Mouse (Mus musculus) heart, embryonic 14.5 days (tissue): ENCODE measurements around the gene E130114P18Rik. TPM values are rescaled to one million over a fixed set of nuclear protein-coding genes. Genes with fewer than 3 reads are reported as not detected.

Experiments used
- ATAC-seq: fragments of 200-750 bp; cut with Nextera tagmentation; 2 replicates; pipeline ENCODE4 v1.8.0; 2017; ENCODE audit warnings: low read depth, moderate TSS enrichment; ENCODE audit not compliant: insufficient number of reproducible peaks, insufficient read depth, low FRiP score
- H3K27ac ChIP-seq, 2 experiments: fragments of 200-500 bp in 1 of 2; fragments of 300-500 bp in 1 of 2; sonication (generic) in 1 of 2; replicated peaks in 1 of 2; 2 replicates each; pipeline ENCODE4 v1.5.1; 2012 to 2014; ENCODE audit warnings: low read depth in 2 of 2, low read length in 2 of 2, control low read depth in 1 of 2, mild to moderate bottlenecking in 1 of 2, mixed read lengths in 1 of 2; ENCODE audit not compliant: control insufficient read depth in 1 of 2, insufficient read depth in 1 of 2
- H3K27me3 ChIP-seq: fragments of 300-500 bp; sonication (generic); 2 replicates; pipeline ENCODE4 v1.6.1; 2014; ENCODE audit warnings: mild to moderate bottlenecking, low read length, control low read depth; ENCODE audit not compliant: control insufficient read depth, insufficient read depth
- H3K36me3 ChIP-seq: fragments of 300-500 bp; sonication (generic); 2 replicates; pipeline ENCODE4 v1.6.1; 2014; ENCODE audit warnings: mild to moderate bottlenecking, control low read depth, low read length, mixed read lengths; ENCODE audit not compliant: control insufficient read depth, insufficient read depth
- H3K4me1 ChIP-seq, 2 experiments: fragments of 200-500 bp in 1 of 2; fragments of 300-500 bp in 1 of 2; sonication (generic) in 1 of 2; 2 replicates each; pipeline ENCODE4 v1.6.1; 2012 to 2014; ENCODE audit warnings: low read length in 2 of 2, control low read depth in 1 of 2, mixed read lengths in 1 of 2; ENCODE audit not compliant: control insufficient read depth in 2 of 2, insufficient read depth in 2 of 2
- H3K4me2 ChIP-seq: fragments of 300-500 bp; sonication (generic); 2 replicates; pipeline ENCODE4 v1.6.1; 2014; ENCODE audit warnings: mild to moderate bottlenecking, low read length
- H3K4me3 ChIP-seq, 2 experiments: fragments of 200-500 bp in 1 of 2; fragments of 300-500 bp in 1 of 2; sonication (generic) in 1 of 2; 2 replicates each; pipeline ENCODE4 v1.5.1; 2012 to 2014; ENCODE audit warnings: low read length in 2 of 2, mild to moderate bottlenecking in 2 of 2, control low read depth in 1 of 2, low read depth in 1 of 2, moderate library complexity in 1 of 2; ENCODE audit not compliant: control insufficient read depth in 1 of 2, insufficient read depth in 1 of 2
- H3K9ac ChIP-seq: fragments of 300-500 bp; sonication (generic); 2 replicates; pipeline ENCODE4 v1.6.1; 2014; ENCODE audit warnings: mild to moderate bottlenecking, low read length
- H3K9me3 ChIP-seq: fragments of 300-500 bp; sonication (generic); 2 replicates; pipeline ENCODE4 v1.6.1; 2016; ENCODE audit warnings: low read length, control low read depth; ENCODE audit not compliant: control insufficient read depth
- WGBS: fragments of 180-500 bp; shearing (Covaris S2); extraction: QIAGEN DNeasy Blood & Tissue Kit; methylation state at CpG from one replicate; pipeline ENCODE4 v1.1.7; 2014; 5-methylcytosine and 5-hydroxymethylcytosine counted together
- polyA plus RNA-seq: library from polyadenylated mRNA; unstranded; fragments of >200 nt; fragmentation: Nextera tagmentation; extraction: Ambion mirVana; gene quantifications from 2 replicates; pipeline ENCODE4 v1.2.1, GENCODE M21; 2014

The E130114P18Rik gene
- polyA plus RNA-seq, 1 experiment from 2014 or later: 0.59 TPM

DNA sequence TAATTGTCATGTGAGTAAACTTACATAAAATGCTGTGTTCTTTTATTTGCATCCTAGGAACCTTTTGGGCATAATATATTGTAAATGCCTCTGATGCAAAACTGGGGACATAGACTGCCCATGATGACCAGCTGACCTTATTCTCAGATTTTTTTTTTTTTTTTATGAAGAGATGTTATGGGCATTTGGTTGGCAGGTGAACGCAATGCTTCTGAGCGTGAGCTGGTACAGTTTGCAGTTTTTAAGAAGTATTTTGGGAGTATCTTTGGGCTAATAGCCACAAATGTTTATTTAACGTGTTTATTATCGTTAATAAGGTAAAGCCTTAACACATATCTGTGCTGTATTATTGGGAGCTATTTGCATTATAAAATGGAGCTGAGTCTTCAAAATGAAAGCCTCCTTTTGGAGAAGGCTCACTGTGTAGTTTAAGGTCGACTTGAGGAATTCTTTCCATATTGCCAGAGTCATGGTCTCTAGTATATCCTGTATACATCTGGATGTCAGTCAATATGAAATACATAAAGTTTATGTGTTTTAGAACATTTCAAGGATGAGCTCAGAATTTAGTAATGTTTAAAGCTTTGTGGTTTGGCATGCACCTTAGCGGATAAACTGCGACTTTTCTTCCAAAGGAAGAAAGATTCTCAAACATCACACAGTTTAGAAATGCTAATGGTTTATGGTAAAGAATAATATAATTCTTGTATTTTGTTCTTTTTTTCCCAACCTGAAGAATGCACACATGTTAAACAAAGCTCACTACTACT is 3.0 kb upstream of the E130114P18Rik start:
- no peak overlapping the region for H3K27ac ChIP-seq
- peaks cover 33% of the 10 kb centered on the region for H3K36me3 ChIP-seq
- H3K4me3 ChIP-seq: 0 out of 4 replicates have a peak overlapping the region, but pooled peaks of 1 of the 2 experiments have one; percentile 1
- H3K9me3 ChIP-seq: no peaks in the 10 kb centered on the region
- no peaks in the 10 kb centered on the region for H3K27me3 ChIP-seq
- H3K9ac ChIP-seq: peak overlapping the region; percentile 23; the same call in 1 of the 2 replicates
- peaks cover 0 to 5% of the 10 kb centered on the region in 2 experiments; a peak in 3 of 4 replicates for H3K4me1 ChIP-seq
- ATAC-seq: no peak
- WGBS: 78% methylated on average over 7 of the region's 7 CpGs
- peak overlapping the region; percentile 82 for H3K4me2 ChIP-seq

DNA sequence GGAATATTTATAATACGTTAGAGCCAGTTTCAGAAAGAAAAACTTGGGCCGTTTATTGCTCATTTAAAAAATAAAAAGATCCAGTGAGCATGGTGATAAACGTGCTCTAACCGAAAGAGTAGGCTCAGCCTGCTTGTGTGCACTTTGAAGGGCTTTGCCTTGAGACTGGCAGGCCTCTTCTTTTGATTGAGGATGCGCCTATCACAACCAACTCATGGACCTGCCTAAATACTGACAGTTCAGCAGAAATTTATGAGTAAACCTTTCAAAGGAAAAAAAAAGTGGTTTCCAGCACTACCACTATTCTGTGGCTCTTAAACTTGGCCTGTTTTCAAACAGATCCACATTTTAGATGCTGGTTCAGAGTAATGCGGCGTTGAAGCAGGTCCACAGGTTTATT is 2.1 kb upstream of the E130114P18Rik start:
- H3K4me1 ChIP-seq: peaks cover 0 to 5% of the 10 kb centered on the region in 2 experiments; a peak in 3 of 4 replicates
- no peaks in the 10 kb centered on the region for H3K27me3 ChIP-seq
- peak overlapping the region; percentile 99 for H3K9ac ChIP-seq
- peak overlapping the region; percentile 82 for H3K4me2 ChIP-seq
- ATAC-seq: no peak
- peak overlapping the region; percentile 25 to 98 for H3K4me3 ChIP-seq
- H3K9me3 ChIP-seq: no peaks in the 10 kb centered on the region
- H3K36me3 ChIP-seq: peaks cover 25% of the 10 kb centered on the region
- H3K27ac ChIP-seq: peak overlapping the region; percentile 52 to 98; a peak in 3 of 4 replicates
- WGBS: 49% methylated on average over 7 of the region's 7 CpGs

DNA sequence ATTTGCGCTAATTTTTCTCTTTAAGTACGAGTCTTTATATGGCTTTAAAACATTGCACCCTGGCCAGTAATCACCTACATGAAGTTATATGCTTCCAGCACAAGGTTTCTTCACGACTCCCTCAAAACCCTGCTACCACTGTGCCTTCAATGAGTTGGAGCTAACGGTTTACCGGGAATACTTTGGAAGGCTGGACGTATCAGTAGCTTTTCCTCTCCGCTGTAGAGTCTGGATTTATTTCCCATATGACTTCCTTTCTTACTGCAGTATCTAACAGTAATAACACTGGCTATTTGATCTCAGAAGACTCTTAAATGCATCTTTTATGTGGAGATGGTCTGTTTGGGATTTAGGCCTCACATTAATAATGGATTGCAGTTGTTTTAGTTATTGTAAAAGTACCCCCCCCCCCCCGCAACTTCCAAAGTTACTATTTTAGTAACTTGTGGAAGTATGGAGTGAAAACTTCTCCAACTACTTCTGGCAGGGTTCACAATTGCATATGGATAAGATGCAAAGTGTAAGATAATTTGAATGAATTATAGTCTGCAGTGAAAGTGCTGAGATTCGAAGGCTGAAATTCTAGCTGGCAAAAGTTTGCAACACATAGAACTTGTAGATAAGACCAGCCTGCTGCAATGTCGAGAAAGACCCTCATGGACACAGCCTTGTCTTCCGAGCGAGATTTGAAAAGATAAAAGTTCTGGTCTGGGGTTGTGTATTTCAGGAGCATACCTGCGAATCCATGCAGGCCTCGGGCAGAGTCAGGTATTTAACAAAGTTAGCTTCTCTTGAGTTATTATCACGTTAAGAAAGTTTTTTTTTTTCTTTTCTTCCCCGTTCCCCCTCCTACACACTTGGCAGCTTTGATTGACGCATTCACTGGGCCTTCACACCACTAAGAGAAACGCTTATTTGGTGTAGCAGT is 1.4 kb upstream of the E130114P18Rik start:
- peaks cover 17% of the 10 kb centered on the region for H3K36me3 ChIP-seq
- H3K4me3 ChIP-seq: peak overlapping the region; percentile 94 to 98
- H3K27me3 ChIP-seq: no peaks in the 10 kb centered on the region
- H3K4me1 ChIP-seq: peaks cover 0 to 10% of the 10 kb centered on the region in 2 experiments; a peak in 3 of 4 replicates
- peak overlapping the region; percentile 82 for H3K4me2 ChIP-seq
- ATAC-seq: no peak
- H3K9ac ChIP-seq: peak overlapping the region; percentile 99
- H3K9me3 ChIP-seq: no peaks in the 10 kb centered on the region
- WGBS: 9% methylated on average over 18 of the region's 18 CpGs
- H3K27ac ChIP-seq: peak overlapping the region; percentile 90 to 98

DNA sequence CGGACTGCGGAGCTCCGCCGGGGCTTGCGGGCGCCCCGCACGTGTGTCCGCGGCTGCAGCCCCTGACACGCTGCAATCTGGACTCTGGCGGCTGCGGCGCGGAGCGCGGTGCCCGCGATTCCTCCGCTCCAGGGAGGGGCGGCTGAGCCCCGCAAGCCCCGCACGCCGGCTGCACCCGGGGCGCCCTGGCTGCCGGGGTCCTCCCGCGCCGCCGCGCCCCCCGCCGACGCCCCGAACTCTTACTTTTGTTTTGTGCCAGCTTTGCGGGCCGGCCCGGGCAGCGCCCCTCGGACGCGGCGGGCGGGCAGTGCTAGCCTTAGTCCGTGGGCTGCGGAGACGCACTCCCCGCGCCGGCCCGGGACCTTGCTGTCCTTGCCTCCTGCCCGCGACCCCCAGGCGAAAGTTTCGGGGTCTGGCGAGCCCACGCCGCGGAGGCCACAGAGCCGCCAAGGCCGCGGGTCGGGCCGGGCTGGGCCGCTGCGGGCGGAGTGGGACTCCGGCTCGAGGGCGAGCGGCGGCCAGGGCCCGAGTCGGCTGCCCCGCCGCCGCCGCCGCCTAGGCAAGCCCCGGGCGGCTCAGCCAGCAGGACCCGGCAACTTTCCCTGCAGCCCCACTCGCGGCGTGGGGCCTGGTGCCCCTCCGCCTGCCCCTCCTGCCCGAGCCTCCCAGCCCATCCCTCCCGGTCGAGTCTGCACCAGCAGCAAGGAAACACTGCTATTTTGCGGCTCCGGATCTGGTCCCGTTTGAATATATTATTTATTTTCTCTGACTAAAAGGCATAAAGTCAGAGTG is 529 bp upstream of the E130114P18Rik start:
- ATAC-seq: no peak
- Histone ChIP-seq H3K27ac (peak overlapping the region; percentile 90 to 98), H3K9ac (peak overlapping the region; percentile 99), H3K36me3 (peaks cover 9% of the 10 kb centered on the region), H3K27me3 (no peaks in the 10 kb centered on the region), H3K4me1 (peaks cover 0 to 19% of the 10 kb centered on the region in 2 experiments; a peak in 3 of 4 replicates), H3K9me3 (no peaks in the 10 kb centered on the region), H3K4me2 (peak overlapping the region; percentile 82), H3K4me3 (peak overlapping the region; percentile 94 to 98)
- under 1% methylated on average over 90 of the region's 94 CpGs for WGBS

DNA sequence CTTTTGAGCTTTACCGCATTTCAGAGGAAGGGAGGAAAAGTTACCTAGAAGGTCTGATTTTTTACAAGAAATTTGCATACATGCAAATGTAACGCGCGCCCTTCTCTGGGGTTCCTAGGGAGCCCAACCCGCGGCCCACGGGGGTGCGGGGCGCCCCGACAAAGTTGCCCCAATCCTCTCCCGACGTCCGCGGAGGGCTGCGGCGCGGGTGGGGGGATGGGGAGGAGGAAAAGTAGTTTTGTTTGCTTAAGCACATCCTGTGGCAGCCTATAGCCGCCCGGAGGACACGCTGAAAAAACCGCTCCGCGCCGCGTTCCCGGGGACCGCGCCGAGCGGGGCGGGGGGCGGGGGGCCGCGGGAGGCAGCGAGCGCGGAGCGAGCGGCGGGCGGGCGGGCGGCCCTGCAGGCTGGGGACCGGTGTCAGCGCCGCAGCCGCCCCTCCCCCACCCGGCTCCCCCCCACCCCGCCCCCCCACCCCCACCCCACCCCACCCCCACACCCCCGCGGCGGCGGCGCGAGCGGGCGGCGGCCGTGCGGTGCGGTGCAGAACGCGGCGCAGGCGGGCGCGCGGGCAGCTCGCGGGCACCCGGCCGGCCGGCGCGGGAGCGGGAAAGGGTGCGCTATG is 685 bp downstream of the E130114P18Rik start:
- under 1% methylated on average over 47 of the region's 77 CpGs for WGBS

DNA sequence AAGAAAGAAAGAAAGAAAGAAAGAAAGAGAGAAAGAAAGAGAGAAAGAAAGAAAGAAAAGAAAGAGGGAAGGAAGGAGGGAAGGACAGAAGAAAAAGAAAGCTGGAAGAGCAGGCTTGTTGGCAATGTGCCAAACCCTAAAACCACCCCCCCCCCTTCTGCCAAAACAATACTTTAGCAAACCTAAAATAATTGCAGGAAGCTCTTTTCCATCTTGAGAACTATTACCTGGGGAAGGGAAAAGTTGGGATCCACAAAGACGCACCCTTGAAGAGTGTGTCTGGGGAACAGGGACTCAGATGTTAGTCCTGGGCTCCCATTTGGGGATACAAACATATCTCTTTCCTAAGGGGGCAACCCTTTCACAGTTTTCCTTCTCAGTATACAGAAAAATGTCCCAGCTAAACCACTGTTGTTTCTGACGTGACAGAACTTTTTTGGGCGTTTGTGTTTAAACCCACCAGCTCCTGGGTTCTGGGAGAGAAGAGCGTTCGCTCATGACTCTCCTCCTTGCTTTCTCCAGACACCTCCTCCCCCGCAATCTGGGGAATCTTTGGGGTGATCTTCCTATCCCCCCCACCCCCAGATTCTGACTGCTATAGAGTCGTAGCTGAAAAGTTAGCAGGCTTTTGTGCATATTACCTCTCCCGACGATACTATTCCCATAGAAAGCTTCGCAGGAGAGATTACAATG is 1.3 kb downstream of the E130114P18Rik start:
- no peaks in the 10 kb centered on the region for H3K9me3 ChIP-seq
- H3K4me3 ChIP-seq: peak overlapping the region; percentile 90 to 98
- no peaks in the 10 kb centered on the region for H3K27me3 ChIP-seq
- peaks cover 0 to 21% of the 10 kb centered on the region in 2 experiments; a peak in 3 of 4 replicates for H3K4me1 ChIP-seq
- H3K4me2 ChIP-seq: peak overlapping the region; percentile 82
- WGBS: 1% methylated on average over 10 of the region's 10 CpGs
- peak overlapping the region; percentile 95 to 98 for H3K27ac ChIP-seq
- H3K9ac ChIP-seq: peak overlapping the region; percentile 99
- no peaks in the 10 kb centered on the region for H3K36me3 ChIP-seq
- ATAC-seq: no peak

More for the DNA sequence above, 685 bp downstream of the E130114P18Rik start:
- peak; percentile 24 for ATAC-seq
- peak overlapping the region; percentile 94 to 98 for H3K4me3 ChIP-seq
- H3K36me3 ChIP-seq: no peaks in the 10 kb centered on the region
- H3K27me3 ChIP-seq: no peaks in the 10 kb centered on the region
- H3K9me3 ChIP-seq: no peaks in the 10 kb centered on the region
- H3K9ac ChIP-seq: peak overlapping the region; percentile 99
- H3K4me2 ChIP-seq: peak overlapping the region; percentile 82
- peak overlapping the region; percentile 95 to 98 for H3K27ac ChIP-seq
- H3K4me1 ChIP-seq: peaks cover 0 to 20% of the 10 kb centered on the region in 2 experiments; a peak in 3 of 4 replicates
